Mouse (Mus musculus) limb, embryonic 12.5 days (tissue): ENCODE results near the gene 1700017B05Rik. TPM values are rescaled to one million over a fixed set of nuclear protein-coding genes. Genes with fewer than 3 reads are reported as not detected.

Experiments used
- ATAC-seq: fragments of 200-750 bp; cut with Nextera tagmentation; 2 replicates; pipeline ENCODE4 v1.8.0; 2017; ENCODE audit warnings: low read depth, moderate TSS enrichment; ENCODE audit not compliant: insufficient number of reproducible peaks, insufficient read depth, low FRiP score, low TSS enrichment
- H3K27ac ChIP-seq: fragments of 300-500 bp; sonication (generic); 2 replicates; pipeline ENCODE4 v1.5.1; 2016; ENCODE audit warnings: mild to moderate bottlenecking, moderate library complexity
- H3K27me3 ChIP-seq: fragments of 300-500 bp; sonication (generic); 2 replicates; pipeline ENCODE4 v1.6.1; 2016; ENCODE audit warnings: mild to moderate bottlenecking, moderate library complexity
- H3K36me3 ChIP-seq: fragments of 300-500 bp; sonication (generic); 2 replicates; pipeline ENCODE4 v1.6.1; 2016; ENCODE audit warnings: mild to moderate bottlenecking, moderate library complexity
- H3K4me1 ChIP-seq: fragments of 300-500 bp; sonication (generic); replicated peaks from 2 replicates; pipeline ENCODE4 v1.6.1; 2016
- H3K4me2 ChIP-seq: fragments of 300-500 bp; sonication (generic); 2 replicates; pipeline ENCODE4 v1.6.1; 2016; ENCODE audit warnings: mild to moderate bottlenecking, moderate library complexity
- H3K4me3 ChIP-seq: fragments of 300-500 bp; sonication (generic); replicated peaks from 2 replicates; pipeline ENCODE4 v1.5.1; 2016; ENCODE audit warnings: mild to moderate bottlenecking
- H3K9ac ChIP-seq: fragments of 300-500 bp; sonication (generic); replicated peaks from 2 replicates; pipeline ENCODE4 v1.6.1; 2016; ENCODE audit warnings: mild to moderate bottlenecking, moderate library complexity
- H3K9me3 ChIP-seq: fragments of 300-500 bp; sonication (generic); 2 replicates; pipeline ENCODE4 v1.6.1; 2016; ENCODE audit warnings: mild to moderate bottlenecking, moderate library complexity
- WGBS: fragments of 180-500 bp; shearing (Covaris S2); methylation state at CpG from one replicate; pipeline ENCODE4 v1.1.7; 2016; 5-methylcytosine and 5-hydroxymethylcytosine counted together
- polyA plus RNA-seq: library from polyadenylated mRNA; unstranded; fragments of >200 nt; fragmentation: Nextera tagmentation; extraction: Ambion mirVana; gene quantifications from 2 replicates; pipeline ENCODE4 v1.2.1, GENCODE M21; 2016

1700017B05Rik gene
- polyA plus RNA-seq, 1 experiment from 2014 or later, result 15.3 TPM

GRCm38 (mm10) chr9:57259736-57260135 lies 2.7 kb downstream of the 1700017B05Rik start:
- ATAC-seq, result no peak
- Histone ChIP-seq H3K4me2 (no peak overlapping the region), H3K36me3 (peaks cover 38% of the 10 kb centered on the region), H3K9me3 (no peaks in the 10 kb centered on the region), H3K4me3 (no peak overlapping the region), H3K27me3 (peaks cover 5% of the 10 kb centered on the region), H3K4me1 (peaks cover 16% of the 10 kb centered on the region), H3K27ac (no peak overlapping the region), H3K9ac (no peak overlapping the region)
- WGBS, result 3% methylated on average over 3 of the region's 3 CpGs

GRCm38 (mm10) chr9:57257627-57258026 lies 4.8 kb downstream of the 1700017B05Rik start:
- no peak for ATAC-seq
- Histone ChIP-seq H3K36me3 (peaks cover 59% of the 10 kb centered on the region), H3K27me3 (no peaks in the 10 kb centered on the region; the same call in none of the 2 replicates), H3K9me3 (no peaks in the 10 kb centered on the region), H3K4me1 (peaks cover 16% of the 10 kb centered on the region), H3K9ac (0 out of 2 replicates have a peak overlapping the region, but pooled peaks have one; percentile 14), H3K27ac (no peak overlapping the region), H3K4me2 (no peak overlapping the region), H3K4me3 (no peak overlapping the region)
- WGBS, result 92% methylated on average over 9 of the region's 9 CpGs

- H3K4me1 ChIP-seq, result peaks cover 16% of the 10 kb centered on the region
- no peak overlapping the region for H3K4me3 ChIP-seq
- WGBS, result 92% methylated on average over 11 of the region's 11 CpGs
- H3K9me3 ChIP-seq, result no peaks in the 10 kb centered on the region
- peaks cover 67% of the 10 kb centered on the region for H3K36me3 ChIP-seq
- no peak overlapping the region for H3K4me2 ChIP-seq
- H3K9ac ChIP-seq, result no peak overlapping the region
- H3K27ac ChIP-seq, result no peak overlapping the region
- no peak for ATAC-seq
- no peaks in the 10 kb centered on the region; the same call in none of the 2 replicates for H3K27me3 ChIP-seq
Measured at GRCm38 (mm10) chr9:57256861-57257260, 5.6 kb downstream of the 1700017B05Rik start.

- Histone ChIP-seq H3K27ac (no peak overlapping the region), H3K4me2 (no peak overlapping the region), H3K36me3 (peaks cover 73% of the 10 kb centered on the region), H3K4me1 (peaks cover 12% of the 10 kb centered on the region), H3K9me3 (no peaks in the 10 kb centered on the region), H3K27me3 (no peaks in the 10 kb centered on the region; the same call in none of the 2 replicates), H3K4me3 (no peak overlapping the region), H3K9ac (no peak overlapping the region)
- no peak for ATAC-seq
- 94% methylated on average over 20 of the region's 20 CpGs for WGBS
Measured at GRCm38 (mm10) chr9:57256309-57256708, 6.1 kb downstream of the 1700017B05Rik start.

- H3K27ac ChIP-seq, result no peak overlapping the region
- no peaks in the 10 kb centered on the region for H3K27me3 ChIP-seq
- WGBS, result 93% methylated on average over 9 of the region's 9 CpGs
- H3K4me3 ChIP-seq, result no peak overlapping the region
- H3K4me1 ChIP-seq, result no peaks in the 10 kb centered on the region
- H3K9ac ChIP-seq, result no peak overlapping the region
- H3K9me3 ChIP-seq, result no peaks in the 10 kb centered on the region
- no peak for ATAC-seq
- no peak overlapping the region for H3K4me2 ChIP-seq
- H3K36me3 ChIP-seq, result peaks cover 85% of the 10 kb centered on the region
Measured at GRCm38 (mm10) chr9:57254823-57255495, 7.5 kb downstream of the 1700017B05Rik start.

GRCm38 (mm10) chr9:57254061-57254460 lies 8.4 kb downstream of the 1700017B05Rik start:
- no peak for ATAC-seq
- H3K9ac ChIP-seq, result no peak overlapping the region
- H3K36me3 ChIP-seq, result peaks cover 89% of the 10 kb centered on the region
- H3K27ac ChIP-seq, result no peak overlapping the region
- H3K27me3 ChIP-seq, result no peaks in the 10 kb centered on the region
- H3K4me3 ChIP-seq, result no peak overlapping the region
- H3K9me3 ChIP-seq, result no peaks in the 10 kb centered on the region
- no peaks in the 10 kb centered on the region for H3K4me1 ChIP-seq
- 88% methylated on average over 7 of the region's 7 CpGs for WGBS
- no peak overlapping the region for H3K4me2 ChIP-seq

- H3K4me1 ChIP-seq, result no peaks in the 10 kb centered on the region
- H3K36me3 ChIP-seq, result peaks cover 61% of the 10 kb centered on the region
- H3K9me3 ChIP-seq, result no peaks in the 10 kb centered on the region
- no peak overlapping the region for H3K4me2 ChIP-seq
- no peak for ATAC-seq
- H3K4me3 ChIP-seq, result no peak overlapping the region
- H3K27ac ChIP-seq, result no peak overlapping the region
- 83% methylated on average over 2 of the region's 2 CpGs for WGBS
- H3K27me3 ChIP-seq, result no peaks in the 10 kb centered on the region
- no peak overlapping the region for H3K9ac ChIP-seq
Measured at GRCm38 (mm10) chr9:57251139-57251538, 11.3 kb downstream of the 1700017B05Rik start.

GRCm38 (mm10) chr9:57250026-57250425 lies 12.4 kb downstream of the 1700017B05Rik start:
- H3K27me3 ChIP-seq, result no peaks in the 10 kb centered on the region
- no peaks in the 10 kb centered on the region for H3K9me3 ChIP-seq
- no peaks in the 10 kb centered on the region for H3K4me1 ChIP-seq
- H3K27ac ChIP-seq, result no peak overlapping the region
- WGBS, result 90% methylated on average over 4 of the region's 4 CpGs
- H3K36me3 ChIP-seq, result peaks cover 54% of the 10 kb centered on the region
- H3K9ac ChIP-seq, result no peak overlapping the region
- no peak overlapping the region for H3K4me3 ChIP-seq
- ATAC-seq, result no peak
- H3K4me2 ChIP-seq, result no peak overlapping the region

- Histone ChIP-seq H3K4me1 (no peaks in the 10 kb centered on the region), H3K36me3 (peaks cover 36% of the 10 kb centered on the region), H3K27ac (no peak overlapping the region), H3K27me3 (no peaks in the 10 kb centered on the region), H3K4me2 (no peak overlapping the region), H3K9ac (no peak overlapping the region), H3K9me3 (no peaks in the 10 kb centered on the region), H3K4me3 (no peak overlapping the region)
- ATAC-seq, result no peak
- 69% methylated on average over 7 of the region's 7 CpGs for WGBS
Measured at GRCm38 (mm10) chr9:57248030-57248942, 14.1 kb downstream of the 1700017B05Rik start.

- no peak overlapping the region for H3K4me2 ChIP-seq
- no peaks in the 10 kb centered on the region for H3K9me3 ChIP-seq
- no peak overlapping the region for H3K4me3 ChIP-seq
- no peak overlapping the region for H3K27ac ChIP-seq
- no peak for ATAC-seq
- no peaks in the 10 kb centered on the region for H3K4me1 ChIP-seq
- WGBS, result 69% methylated on average over 8 of the region's 8 CpGs
- no peaks in the 10 kb centered on the region for H3K27me3 ChIP-seq
- H3K9ac ChIP-seq, result no peak overlapping the region
- peaks cover 26% of the 10 kb centered on the region for H3K36me3 ChIP-seq
Measured at GRCm38 (mm10) chr9:57247201-57247671, 15.2 kb downstream of the 1700017B05Rik start.

GRCm38 (mm10) chr9:57246482-57246881 lies 15.9 kb downstream of the 1700017B05Rik start:
- no peak for ATAC-seq
- WGBS, result 93% methylated on average over 5 of the region's 5 CpGs
- Histone ChIP-seq H3K27me3 (no peaks in the 10 kb centered on the region), H3K4me2 (no peak overlapping the region), H3K27ac (no peak overlapping the region), H3K9ac (no peak overlapping the region), H3K9me3 (no peaks in the 10 kb centered on the region), H3K36me3 (peaks cover 18% of the 10 kb centered on the region), H3K4me1 (no peaks in the 10 kb centered on the region), H3K4me3 (no peak overlapping the region)
